Mouse (Mus musculus): ENCODE data around the gene Otulin. TPM values are rescaled to one million over a fixed set of nuclear protein-coding genes. Genes with fewer than 3 reads are reported as not detected.

Otulin gene
- polyA plus RNA-seq (2016; fragmentation: Nextera tagmentation; extraction: Ambion mirVana): 26.8 and 28.2 TPM in 2 replicates

DNA sequence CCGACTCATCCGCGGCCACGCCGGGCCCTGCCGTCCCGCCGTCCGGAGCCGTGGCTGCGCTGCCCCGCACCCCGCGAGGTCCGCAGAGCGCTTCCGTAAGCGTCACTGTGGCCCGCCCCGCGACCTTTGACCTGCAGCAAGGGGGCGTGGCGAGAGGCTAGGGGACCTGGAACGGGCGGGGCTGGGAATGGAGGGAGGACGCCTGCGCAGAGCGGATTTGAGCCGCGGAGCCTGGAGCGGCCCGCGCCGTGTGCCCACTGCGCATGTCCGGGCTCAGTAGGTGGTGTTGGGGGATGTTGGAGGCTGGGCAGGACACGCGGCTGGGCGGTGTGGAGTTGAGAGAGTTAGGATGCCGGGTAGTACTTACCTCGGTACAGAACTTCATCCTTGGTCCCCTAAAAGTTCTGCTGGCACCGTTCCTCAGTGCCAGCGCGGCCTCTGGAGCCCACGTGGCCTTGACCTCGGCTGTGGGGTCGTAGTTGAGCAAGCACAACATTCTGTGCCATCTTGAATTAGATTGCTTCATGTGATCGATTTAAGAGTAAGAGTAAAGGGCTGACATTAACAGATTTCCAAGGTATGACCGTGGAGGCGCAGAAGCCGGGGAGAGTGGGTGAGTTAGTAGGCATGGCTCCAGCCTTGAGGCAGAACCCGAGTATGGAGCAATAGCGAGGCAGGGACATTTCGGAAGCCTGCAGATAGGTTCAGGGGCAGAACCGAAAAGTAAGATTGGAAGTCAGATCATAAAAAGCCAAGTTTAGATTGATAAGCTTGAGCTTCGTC is at the start of gene Otulin:
TSS of gene Otulin (minus strand) at position 93 of the 783 bp plus-strand sequence.
- no peaks in the 10 kb centered on the region for H3K27me3 ChIP-seq (ENCODE audit: low read depth, poor library complexity, severe bottlenecking)
- H3K9me3 ChIP-seq (replicated peaks): no peaks in the 10 kb centered on the region
- H3K4me1 ChIP-seq: peaks cover 23% of the 10 kb centered on the region
- DNase-seq (ENCODE audit: low spot score): peak; percentile 99
- WGBS: 6% methylated on average over 56 of the region's 56 CpGs
- peak within 1 kb of the TSS; percentile 89 for H3K27ac ChIP-seq (replicated peaks)
- H3K4me3 ChIP-seq: peak within 1 kb of the TSS; percentile 84
- H3K36me3 ChIP-seq: peaks cover 13% of the 10 kb centered on the region

DNA sequence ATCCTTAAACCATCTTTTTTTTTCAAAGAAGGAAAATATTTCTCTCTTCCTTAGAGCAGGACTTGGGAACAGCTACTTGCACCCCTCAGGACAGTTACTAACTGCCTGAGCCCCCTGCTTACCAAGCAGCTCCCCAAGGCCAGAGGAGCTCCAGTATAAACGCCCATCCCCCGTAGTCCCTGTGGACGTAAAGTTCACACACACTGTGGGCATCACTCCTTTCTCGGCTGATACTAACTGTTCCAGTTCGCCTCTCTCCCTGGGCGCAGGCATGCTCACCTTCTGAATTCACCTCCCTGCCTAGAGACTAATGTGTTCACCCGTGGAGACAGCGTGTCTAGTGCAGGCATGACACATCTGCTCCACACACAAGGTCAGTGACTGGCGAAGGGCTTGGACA is 48.0 kb upstream of the Otulin start:
- no peak overlapping the region for H3K27ac ChIP-seq (replicated peaks)
- peaks cover 37% of the 10 kb centered on the region for H3K4me1 ChIP-seq
- H3K27me3 ChIP-seq (ENCODE audit: low read depth, poor library complexity, severe bottlenecking): peaks cover 26% of the 10 kb centered on the region
- 84% methylated on average over 9 of the region's 9 CpGs for WGBS
- DNase-seq (ENCODE audit: low spot score): no peak
- H3K9me3 ChIP-seq (replicated peaks): no peaks in the 10 kb centered on the region
- H3K4me3 ChIP-seq: no peak overlapping the region
- H3K36me3 ChIP-seq: no peaks in the 10 kb centered on the region

DNA sequence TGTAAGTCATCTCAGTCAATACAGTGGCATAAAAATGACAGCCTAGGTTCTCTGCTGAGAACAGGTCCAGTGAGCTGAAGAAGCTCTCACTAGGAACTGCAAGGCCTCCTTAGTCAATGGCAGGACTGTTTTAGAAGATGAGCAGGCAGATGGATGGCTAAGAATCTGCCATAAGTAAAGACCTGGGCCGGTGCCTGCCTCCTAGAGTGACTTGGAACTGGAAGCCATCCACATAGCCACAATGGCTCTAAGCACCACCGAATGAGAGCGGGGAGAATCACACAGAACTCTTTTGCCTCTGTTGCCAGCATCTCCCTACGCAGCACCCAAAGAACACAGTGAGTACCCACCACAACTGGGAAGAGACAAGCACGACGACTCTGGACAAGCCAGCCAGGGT is 47.3 kb upstream of the Otulin start:
- peaks cover 19% of the 10 kb centered on the region for H3K27me3 ChIP-seq (ENCODE audit: low read depth, poor library complexity, severe bottlenecking)
- no peaks in the 10 kb centered on the region for H3K9me3 ChIP-seq (replicated peaks)
- peaks cover 35% of the 10 kb centered on the region for H3K4me1 ChIP-seq
- no peaks in the 10 kb centered on the region for H3K36me3 ChIP-seq
- no peak for DNase-seq (ENCODE audit: low spot score)
- 91% methylated on average over 6 of the region's 6 CpGs for WGBS
- H3K4me3 ChIP-seq: no peak overlapping the region
- no peak overlapping the region for H3K27ac ChIP-seq (replicated peaks)

DNA sequence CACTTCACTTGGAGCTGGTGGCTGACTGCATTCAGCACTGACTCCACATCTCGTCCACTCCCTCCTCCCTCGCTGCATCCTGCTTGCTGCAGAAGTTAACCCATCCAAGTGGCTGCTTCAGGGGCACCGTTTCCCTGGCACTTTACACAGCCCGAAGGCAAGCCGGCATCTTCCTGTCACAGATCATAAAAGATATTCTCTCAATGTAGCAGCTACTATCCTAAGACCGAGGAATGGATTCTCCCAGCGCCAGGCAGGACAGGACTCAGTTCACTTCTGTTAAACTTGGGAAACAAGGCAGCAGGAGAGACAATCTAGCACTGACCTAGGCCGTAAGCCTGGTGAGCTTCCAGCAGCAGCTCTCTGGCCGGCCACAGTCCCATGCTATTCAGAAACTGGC is 45.7 kb upstream of the Otulin start:
- Histone ChIP-seq H3K36me3 (no peaks in the 10 kb centered on the region), H3K27ac (replicated peaks) (peak overlapping the region; percentile 33; the same call in 1 of the 2 replicates), H3K4me3 (no peak overlapping the region), H3K4me1 (peaks cover 32% of the 10 kb centered on the region), H3K9me3 (replicated peaks) (no peaks in the 10 kb centered on the region), H3K27me3 (ENCODE audit: low read depth, poor library complexity, severe bottlenecking) (peaks cover 18% of the 10 kb centered on the region)
- no peak for DNase-seq (ENCODE audit: low spot score)
- 51% methylated on average over 9 of the region's 9 CpGs for WGBS

DNA sequence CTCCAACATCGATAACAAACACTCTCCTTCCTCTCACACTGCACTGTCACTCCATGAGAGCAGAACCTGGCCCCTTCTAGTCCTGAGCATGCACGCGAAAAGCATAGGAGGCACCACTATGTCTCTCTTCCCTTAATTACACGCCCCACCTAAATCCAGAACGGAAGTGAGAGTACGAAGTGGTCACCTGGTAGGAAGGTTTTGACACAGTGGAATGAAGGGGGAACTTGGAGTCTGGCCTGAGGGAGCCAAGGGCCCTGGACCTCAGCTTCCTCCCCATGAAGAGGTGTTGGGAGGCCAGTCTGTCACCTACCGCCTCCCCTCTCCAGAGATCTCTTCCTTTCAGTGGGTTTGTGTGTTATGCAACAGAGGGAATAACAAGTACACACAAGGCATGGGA is 44.6 kb upstream of the Otulin start:
- Histone ChIP-seq H3K36me3 (no peaks in the 10 kb centered on the region), H3K4me3 (no peak overlapping the region), H3K27me3 (ENCODE audit: low read depth, poor library complexity, severe bottlenecking) (peaks cover 9% of the 10 kb centered on the region), H3K9me3 (replicated peaks) (no peaks in the 10 kb centered on the region), H3K27ac (replicated peaks) (no peak overlapping the region), H3K4me1 (peaks cover 25% of the 10 kb centered on the region)
- DNase-seq (ENCODE audit: low spot score): no peak
- 91% methylated on average over 7 of the region's 7 CpGs for WGBS

DNA sequence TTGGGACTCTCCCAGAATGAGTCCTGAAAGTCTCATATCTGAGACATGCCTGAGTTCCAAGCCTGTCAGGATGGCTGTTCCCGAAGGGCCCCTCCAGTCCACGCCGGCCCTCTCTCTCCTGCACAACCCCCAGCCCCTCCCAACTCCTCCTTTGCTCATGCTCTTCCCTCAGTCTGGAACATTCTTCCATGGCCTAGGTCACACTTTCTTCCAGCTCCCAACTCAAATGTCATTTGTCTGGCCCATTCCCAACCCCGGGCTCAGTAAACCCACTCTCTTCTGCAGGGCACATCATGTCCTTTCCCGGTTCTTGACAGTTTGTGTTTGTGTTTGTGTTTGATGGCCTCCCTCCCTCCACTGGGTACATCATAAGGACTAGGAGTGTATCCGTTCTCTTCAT is 43.5 kb upstream of the Otulin start:
- Histone ChIP-seq H3K36me3 (no peaks in the 10 kb centered on the region), H3K9me3 (replicated peaks) (no peaks in the 10 kb centered on the region), H3K27ac (replicated peaks) (no peak overlapping the region), H3K4me3 (no peak overlapping the region), H3K4me1 (peaks cover 25% of the 10 kb centered on the region), H3K27me3 (ENCODE audit: low read depth, poor library complexity, severe bottlenecking) (peaks cover under 1% of the 10 kb centered on the region; the same call in 1 of the 2 replicates)
- DNase-seq (ENCODE audit: low spot score): no peak
- WGBS: 89% methylated on average over 6 of the region's 6 CpGs

DNA sequence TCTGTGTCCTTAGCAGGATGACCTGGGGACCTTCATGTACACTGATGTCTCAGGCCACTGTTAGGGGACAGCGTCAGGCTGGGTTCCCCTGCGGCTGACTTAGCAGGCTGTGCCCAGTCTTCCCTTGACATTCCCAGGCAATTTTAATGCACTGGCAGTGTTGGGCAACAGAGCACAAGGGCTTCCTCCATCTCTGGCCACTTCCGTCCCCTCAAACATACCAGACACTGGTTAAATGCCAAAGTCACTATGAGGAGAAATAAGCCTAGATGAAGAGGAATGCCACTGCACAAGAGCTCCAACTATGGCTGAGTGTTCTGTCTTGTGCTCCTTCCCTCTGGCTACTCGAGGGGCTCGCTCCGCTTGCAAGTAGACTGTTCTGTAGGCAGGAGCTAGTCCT is 42.7 kb upstream of the Otulin start:
- Histone ChIP-seq H3K9me3 (replicated peaks) (no peaks in the 10 kb centered on the region), H3K4me3 (no peak overlapping the region), H3K36me3 (no peaks in the 10 kb centered on the region), H3K4me1 (peaks cover 25% of the 10 kb centered on the region), H3K27me3 (ENCODE audit: low read depth, poor library complexity, severe bottlenecking) (no peaks in the 10 kb centered on the region), H3K27ac (replicated peaks) (no peak overlapping the region)
- no peak for DNase-seq (ENCODE audit: low spot score)
- WGBS: 88% methylated on average over 6 of the region's 6 CpGs

DNA sequence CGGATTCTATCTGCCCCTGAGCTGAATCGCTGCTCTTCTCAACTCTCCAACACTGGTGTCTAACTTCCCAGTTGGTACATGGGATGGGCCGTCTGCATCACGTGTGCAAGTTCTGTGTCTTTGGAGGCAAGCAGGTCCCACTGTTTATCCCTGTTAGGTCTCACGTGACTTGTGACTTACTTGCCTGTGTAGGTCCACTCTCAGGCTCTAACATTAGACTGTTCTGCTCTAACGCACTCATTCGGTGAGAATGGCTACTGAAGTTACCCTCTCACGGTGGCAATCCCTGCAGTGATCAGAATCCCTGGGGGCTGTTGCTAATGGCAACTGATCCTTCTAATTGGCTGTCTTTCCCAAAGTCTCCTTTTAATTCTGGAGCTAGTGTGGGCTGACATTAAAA is 41.8 kb upstream of the Otulin start:
- Histone ChIP-seq H3K36me3 (no peaks in the 10 kb centered on the region), H3K27me3 (ENCODE audit: low read depth, poor library complexity, severe bottlenecking) (no peaks in the 10 kb centered on the region), H3K9me3 (replicated peaks) (no peaks in the 10 kb centered on the region), H3K4me1 (peaks cover 25% of the 10 kb centered on the region), H3K4me3 (no peak overlapping the region), H3K27ac (replicated peaks) (no peak overlapping the region)
- 58% methylated on average over 8 of the region's 8 CpGs for WGBS
- no peak for DNase-seq (ENCODE audit: low spot score)

DNA sequence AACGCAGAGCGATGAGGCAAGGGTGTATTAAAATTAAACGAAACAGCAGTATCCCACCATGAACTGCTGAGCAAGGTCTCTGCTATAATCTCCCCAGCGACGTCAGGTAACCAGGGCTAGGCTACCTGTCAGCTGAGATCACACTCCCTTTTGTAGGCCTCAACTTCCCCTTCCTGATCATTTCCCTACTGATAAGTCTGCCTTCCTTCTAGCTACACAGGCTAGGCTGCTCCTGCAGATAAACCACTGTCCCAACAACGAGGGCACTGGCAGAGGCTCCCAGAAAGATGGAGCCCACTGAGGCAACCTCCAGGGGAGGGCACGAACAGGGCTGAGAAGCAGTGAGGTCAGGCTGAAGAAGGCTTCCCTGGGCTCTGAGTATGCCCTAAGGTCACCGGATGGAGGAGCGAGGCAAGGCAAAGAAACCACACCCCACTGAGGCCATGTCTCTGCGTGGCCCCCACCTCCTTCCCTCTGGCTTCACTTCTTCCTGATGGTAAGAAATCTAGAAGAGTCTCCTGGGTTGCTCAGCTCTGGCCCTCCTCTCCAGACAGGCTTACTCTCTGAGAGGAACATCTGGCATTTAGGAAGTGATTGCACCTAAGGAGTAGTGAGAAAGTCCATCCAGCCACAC is 41.2 kb upstream of the Otulin start:
- H3K27ac ChIP-seq (replicated peaks): no peak overlapping the region
- no peaks in the 10 kb centered on the region for H3K27me3 ChIP-seq (ENCODE audit: low read depth, poor library complexity, severe bottlenecking)
- H3K9me3 ChIP-seq (replicated peaks): no peaks in the 10 kb centered on the region
- no peaks in the 10 kb centered on the region for H3K36me3 ChIP-seq
- peaks cover 22% of the 10 kb centered on the region for H3K4me1 ChIP-seq
- H3K4me3 ChIP-seq: no peak overlapping the region
- DNase-seq (ENCODE audit: low spot score): no peak
- WGBS: 86% methylated on average over 10 of the region's 10 CpGs

DNA sequence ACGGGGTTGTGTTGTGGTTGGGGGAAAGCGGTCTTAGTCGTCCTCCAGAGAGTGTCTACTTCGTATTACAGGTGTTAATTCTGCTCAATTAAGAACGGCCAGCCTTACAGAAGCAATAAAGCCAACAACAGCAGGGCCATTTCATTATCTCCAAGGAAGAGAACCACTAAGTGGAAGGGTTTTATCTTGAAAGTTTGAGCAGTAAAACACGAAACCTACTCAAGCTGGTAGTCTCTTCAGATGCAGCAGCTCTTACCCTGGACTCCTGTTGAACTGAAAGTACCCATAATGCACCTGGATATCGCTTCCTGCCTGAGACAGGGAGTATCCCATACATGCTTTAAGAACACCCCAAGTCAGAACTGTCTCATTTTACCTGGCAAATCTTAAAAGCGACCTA is 40.2 kb upstream of the Otulin start:
- no peak overlapping the region for H3K27ac ChIP-seq (replicated peaks)
- no peak overlapping the region for H3K4me3 ChIP-seq
- H3K36me3 ChIP-seq: no peaks in the 10 kb centered on the region
- H3K4me1 ChIP-seq: peaks cover 12% of the 10 kb centered on the region
- DNase-seq (ENCODE audit: low spot score): no peak
- WGBS: 91% methylated on average over 8 of the region's 8 CpGs
- H3K9me3 ChIP-seq (replicated peaks): no peaks in the 10 kb centered on the region
- no peaks in the 10 kb centered on the region for H3K27me3 ChIP-seq (ENCODE audit: low read depth, poor library complexity, severe bottlenecking)

DNA sequence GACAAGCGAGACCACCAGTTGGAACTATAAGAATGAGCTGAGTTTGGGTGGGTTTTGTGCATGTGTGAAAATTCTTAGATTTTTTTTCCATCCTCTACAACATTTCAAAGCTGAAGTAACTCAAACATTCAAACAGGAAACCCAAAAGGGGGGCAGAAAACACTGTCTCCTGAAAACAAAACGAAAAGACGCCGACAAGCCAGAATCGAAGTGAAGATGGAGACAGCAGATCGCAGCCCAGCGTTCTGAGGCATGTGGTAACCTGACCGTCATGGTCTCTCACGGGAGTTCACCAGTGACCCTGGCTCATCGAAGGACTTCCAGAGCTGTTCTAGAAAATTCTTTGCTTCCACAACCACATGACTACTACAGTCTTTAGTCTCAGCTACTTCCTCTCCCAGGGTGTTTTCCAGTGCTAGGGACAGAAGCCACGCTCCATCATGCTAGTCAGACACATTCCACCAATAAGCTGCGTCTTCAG is 39.5 kb upstream of the Otulin start:
- H3K4me1 ChIP-seq: peaks cover 10% of the 10 kb centered on the region
- WGBS: 90% methylated on average over 12 of the region's 12 CpGs
- DNase-seq (ENCODE audit: low spot score): no peak
- H3K27me3 ChIP-seq (ENCODE audit: low read depth, poor library complexity, severe bottlenecking): no peaks in the 10 kb centered on the region
- no peaks in the 10 kb centered on the region for H3K9me3 ChIP-seq (replicated peaks)
- H3K36me3 ChIP-seq: no peaks in the 10 kb centered on the region
- no peak overlapping the region for H3K4me3 ChIP-seq
- H3K27ac ChIP-seq (replicated peaks): no peak overlapping the region

DNA sequence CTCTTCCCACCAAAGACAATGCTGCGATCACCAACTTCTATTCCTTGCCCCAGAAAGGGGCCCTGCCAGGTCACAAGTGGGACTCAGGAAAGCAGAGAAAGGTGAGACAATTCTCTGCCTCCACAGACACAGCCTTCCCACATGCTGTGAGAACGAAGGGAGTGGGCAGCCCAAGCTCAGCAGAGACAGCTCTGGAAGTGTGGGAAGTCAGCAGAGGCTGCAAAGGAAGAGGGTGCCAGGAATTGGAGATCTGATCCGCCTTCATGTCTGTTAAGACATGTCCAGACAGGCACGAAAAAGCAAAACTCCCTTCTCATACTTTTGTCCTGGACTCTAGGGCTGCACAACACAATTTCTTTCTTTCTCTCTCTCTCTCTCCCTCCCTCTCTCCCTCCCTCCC is 38.8 kb upstream of the Otulin start:
- DNase-seq (ENCODE audit: low spot score): no peak
- Histone ChIP-seq H3K9me3 (replicated peaks) (no peaks in the 10 kb centered on the region), H3K27ac (replicated peaks) (no peak overlapping the region), H3K4me1 (peaks cover 10% of the 10 kb centered on the region), H3K27me3 (ENCODE audit: low read depth, poor library complexity, severe bottlenecking) (no peaks in the 10 kb centered on the region), H3K36me3 (no peaks in the 10 kb centered on the region), H3K4me3 (no peak overlapping the region)
- WGBS: 77% methylated on average over 4 of the region's 4 CpGs

DNA sequence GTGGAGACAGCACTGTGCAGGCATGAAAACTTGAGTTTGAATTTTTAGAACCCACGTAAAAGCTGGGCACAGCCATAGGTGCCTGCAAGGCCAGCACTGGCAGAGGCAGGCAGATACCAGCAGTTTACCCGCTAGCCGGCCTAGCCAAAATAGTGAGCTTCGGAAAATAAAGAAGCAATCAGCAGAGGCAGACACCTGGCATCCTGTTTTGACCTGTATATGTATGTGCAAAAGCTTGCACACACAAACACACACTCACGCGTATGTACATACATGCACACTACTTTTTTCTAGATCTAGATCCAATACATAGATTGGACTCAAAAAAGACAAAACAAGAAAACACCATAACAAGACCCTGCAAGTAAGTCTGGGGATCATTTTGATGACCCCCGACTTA is 38.1 kb upstream of the Otulin start:
- no peaks in the 10 kb centered on the region for H3K36me3 ChIP-seq
- no peaks in the 10 kb centered on the region for H3K27me3 ChIP-seq (ENCODE audit: low read depth, poor library complexity, severe bottlenecking)
- 93% methylated on average over 7 of the region's 7 CpGs for WGBS
- H3K27ac ChIP-seq (replicated peaks): no peak overlapping the region
- H3K4me1 ChIP-seq: peaks cover 10% of the 10 kb centered on the region
- H3K9me3 ChIP-seq (replicated peaks): no peaks in the 10 kb centered on the region
- H3K4me3 ChIP-seq: no peak overlapping the region
- no peak for DNase-seq (ENCODE audit: low spot score)

Measured in midbrain, embryonic 10.5 days (tissue).